Mouse (Mus musculus): ENCODE measurements around the gene Gm27027. TPM values are rescaled to one million over a fixed set of nuclear protein-coding genes. Genes with fewer than 3 reads are reported as not detected.

The Gm27027 gene
- total RNA-seq, 2 experiments from 2014 or later = not detected

GRCm38 (mm10) chr2:93979249-93980120 is 16.7 kb downstream of the Gm27027 start:
- intact Hi-C loops (cut with DNase I) = no loop called here
- no peak for DNase-seq

GRCm38 (mm10) chr2:93976436-93977252 is 19.5 kb downstream of the Gm27027 start:
- DNase-seq = peak; percentile 42 to 47
- intact Hi-C loops (cut with DNase I) = no loop called here

- intact Hi-C loops (cut with DNase I) = no loop called here
- no peak for DNase-seq
Measured at GRCm38 (mm10) chr2:93975526-93976435, 20.4 kb downstream of the Gm27027 start.

- DNase-seq = no peak
- intact Hi-C loops (cut with DNase I) = no loop called here
Measured at GRCm38 (mm10) chr2:93975041-93975440, 21.1 kb downstream of the Gm27027 start.

GRCm38 (mm10) chr2:93971647-93972046 is 24.5 kb downstream of the Gm27027 start:
- intact Hi-C loops (cut with DNase I) = no loop called here
- no peak for DNase-seq

- no peak for DNase-seq
Measured at GRCm38 (mm10) chr2:93964494-93965160, 31.5 kb downstream of the Gm27027 start.

GRCm38 (mm10) chr2:93963802-93964201 is 32.4 kb downstream of the Gm27027 start:
- DNase-seq = no peak

More at GRCm38 (mm10) chr2:93964494-93965160, 31.5 kb downstream of the Gm27027 start:
- intact Hi-C loops (cut with DNase I) = no loop called here

GRCm38 (mm10) chr2:93961716-93962115 is 34.4 kb downstream of the Gm27027 start:
- intact Hi-C loops (cut with DNase I) = no loop called here
- DNase-seq = no peak

More at GRCm38 (mm10) chr2:93963802-93964201, 32.4 kb downstream of the Gm27027 start:
- intact Hi-C loops (cut with DNase I) = no loop called here

- no peak for DNase-seq
- intact Hi-C loops (cut with DNase I) = loop anchor here (5.0 kb wide), 1 partner anchor 52 kb away; no protein-coding TSS in a partner anchor
Measured at GRCm38 (mm10) chr2:93959346-93959745, 36.8 kb downstream of the Gm27027 start.

- intact Hi-C loops (cut with DNase I) = loop anchor here (5.0 kb wide), 1 partner anchor 51 kb away; no protein-coding TSS in a partner anchor
Measured at GRCm38 (mm10) chr2:93958216-93958615, 37.9 kb downstream of the Gm27027 start.

GRCm38 (mm10) chr2:93957785-93958175 is 38.4 kb downstream of the Gm27027 start:
- DNase-seq = no peak
- intact Hi-C loops (cut with DNase I) = loop anchor here (2.0 to 5.0 kb wide), 3 partner anchors 43 to 83 kb away; no protein-coding TSS in a partner anchor

More at GRCm38 (mm10) chr2:93958216-93958615, 37.9 kb downstream of the Gm27027 start:
- DNase-seq = no peak

GRCm38 (mm10) chr2:93956908-93957784 is 39.0 kb downstream of the Gm27027 start, which contains the start of gene Gm13889:
Gm13889 (minus strand) TSS chr2:93957201.
- intact Hi-C loops (cut with DNase I) = loop anchor here (2.0 to 5.0 kb wide), 3 partner anchors 44 to 82 kb away; no protein-coding TSS in a partner anchor
- DNase-seq = peak; percentile 70 to 75

- DNase-seq = peak; percentile 50 to 67
- intact Hi-C loops (cut with DNase I) = loop anchor here (2.0 to 5.0 kb wide), 3 partner anchors 44 to 82 kb away; no protein-coding TSS in a partner anchor
Measured at GRCm38 (mm10) chr2:93956331-93956801, 39.8 kb downstream of the Gm27027 start.

GRCm38 (mm10) chr2:93955886-93956285 is 40.3 kb downstream of the Gm27027 start:
- DNase-seq = no peak
- intact Hi-C loops (cut with DNase I) = loop anchor here (2.0 to 5.0 kb wide), 3 partner anchors 45 to 81 kb away; no protein-coding TSS in a partner anchor

- DNase-seq = no peak
- intact Hi-C loops (cut with DNase I) = loop anchor here (5.0 kb wide), 1 partner anchor 48 kb away; no protein-coding TSS in a partner anchor
Measured at GRCm38 (mm10) chr2:93954781-93955578, 41.2 kb downstream of the Gm27027 start.

- no peak for DNase-seq
- intact Hi-C loops (cut with DNase I) = no loop called here
Measured at GRCm38 (mm10) chr2:93953726-93954125, 42.4 kb downstream of the Gm27027 start.

- no peak for DNase-seq
- intact Hi-C loops (cut with DNase I) = no loop called here
Measured at GRCm38 (mm10) chr2:93946976-93947375, 49.2 kb downstream of the Gm27027 start.

All from heart, postnatal 36 days (tissue).